Mouse (Mus musculus) ES-Bruce4 (cell line): ENCODE results near the gene Ift46. TPM values are rescaled to one million over a fixed set of nuclear protein-coding genes. Genes with fewer than 3 reads are reported as not detected.

ENCODE experiments used
- H3K27ac ChIP-seq: 2 replicates; pipeline ENCODE4 v1.5.1; 2012; ENCODE audit warnings: low read length, inconsistent platforms; ENCODE audit not compliant: insufficient read depth
- H3K27me3 ChIP-seq: 2 replicates; pipeline ENCODE4 v1.6.1; 2012; ENCODE audit warnings: mild to moderate bottlenecking, low read length, inconsistent platforms; ENCODE audit not compliant: control insufficient read depth, poor library complexity, insufficient read depth, severe bottlenecking
- H3K36me3 ChIP-seq: 2 replicates; pipeline ENCODE4 v1.6.1; 2012; ENCODE audit warnings: inconsistent platforms, mild to moderate bottlenecking, low read length, moderate library complexity; ENCODE audit not compliant: control insufficient read depth, poor library complexity, insufficient read depth, severe bottlenecking
- H3K4me1 ChIP-seq: one replicate; pipeline ENCODE4 v1.8.1; 2011; ENCODE audit warnings: low read length; ENCODE audit not compliant: control insufficient read depth, insufficient read depth
- H3K4me3 ChIP-seq: 2 replicates; pipeline ENCODE4 v1.5.1; 2011; ENCODE audit warnings: low read depth, mild to moderate bottlenecking, low read length
- H3K9ac ChIP-seq: 2 replicates; pipeline ENCODE4 v1.6.1; 2012; ENCODE audit warnings: low read depth, mild to moderate bottlenecking, inconsistent platforms; ENCODE audit not compliant: poor library complexity, severe bottlenecking
- H3K9me3 ChIP-seq: replicated peaks from 2 replicates; pipeline ENCODE4 v1.6.1; 2012; ENCODE audit warnings: mild to moderate bottlenecking, low read length, inconsistent platforms; ENCODE audit not compliant: control insufficient read depth, poor library complexity, insufficient read depth, severe bottlenecking
- CTCF ChIP-seq: IDR thresholded peaks from one replicate; pipeline ENCODE4 v1.8.1; 2011; ENCODE audit warnings: low read depth, low read length
- EP300 ChIP-seq: IDR thresholded peaks from 2 replicates; pipeline ENCODE4 v1.6.1; 2011; ENCODE audit warnings: low read depth, low read length; ENCODE audit not compliant: insufficient read depth
- POLR2A ChIP-seq: IDR thresholded peaks from one replicate; pipeline ENCODE4 v1.8.1; 2011; ENCODE audit warnings: low read length; ENCODE audit not compliant: insufficient read depth
- polyA plus RNA-seq: library from polyadenylated mRNA; stranded (reverse); fragments of >200 nt; gene quantifications from 2 replicates; pipeline ENCODE4 v1.2.4, GENCODE M21; 2011; ENCODE audit warnings: low read depth; ENCODE audit not compliant: missing spikeins, insufficient read depth, insufficient read length

The Ift46 gene
- polyA plus RNA-seq, 1 experiment: 336 TPM

DNA sequence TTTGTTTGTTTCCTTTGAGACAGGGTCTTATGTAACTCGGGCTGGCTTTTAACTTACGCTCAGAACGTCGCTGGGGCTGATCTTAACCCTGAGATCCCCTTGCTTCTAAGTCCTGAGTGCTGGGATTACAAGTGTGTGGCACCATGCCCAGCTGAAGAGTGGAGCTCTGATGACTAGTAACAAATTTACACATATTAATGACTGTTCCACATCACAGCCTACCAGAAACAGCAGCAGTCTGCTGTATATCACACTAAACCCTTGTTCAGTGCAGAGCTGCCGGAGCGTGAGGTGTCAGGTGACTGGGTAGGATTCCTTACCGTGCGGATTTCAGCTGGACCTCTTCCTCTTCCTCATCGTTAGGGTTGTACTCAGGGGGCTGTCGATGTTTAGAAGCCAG, 42.6 kb downstream of the Ift46 start:
- Histone ChIP-seq H3K27ac (no peak overlapping the region), H3K36me3 (peaks cover 74% of the 10 kb centered on the region), H3K9ac (no peak overlapping the region), H3K27me3 (no peaks in the 10 kb centered on the region), H3K9me3 (no peaks in the 10 kb centered on the region), H3K4me3 (no peak overlapping the region), H3K4me1 (no peaks in the 10 kb centered on the region)
- TF ChIP-seq EP300 (no peak), POLR2A (no peak), CTCF (no peak)

DNA sequence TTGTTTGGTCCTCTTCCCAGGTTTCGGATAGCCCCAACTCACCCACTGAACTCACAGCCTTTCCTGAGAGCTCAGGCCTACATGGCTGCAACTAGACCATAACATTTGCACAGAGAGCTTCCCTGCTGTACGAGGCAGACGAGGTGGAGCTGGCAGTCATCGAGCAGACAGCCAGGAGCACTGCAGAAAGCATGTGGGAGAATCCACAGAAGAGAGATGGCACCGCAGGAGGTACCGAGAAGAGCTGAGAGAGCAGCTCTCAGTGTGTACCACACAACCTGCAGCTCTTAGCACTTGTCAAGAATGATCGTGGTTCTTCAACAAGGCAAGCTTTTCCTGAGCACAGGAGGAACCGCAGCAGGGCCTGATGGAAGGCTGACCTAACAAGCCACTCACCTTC, 46.5 kb downstream of the Ift46 start:
- no peak for TF ChIP-seq POLR2A
- no peak for TF ChIP-seq CTCF
- no peak for TF ChIP-seq EP300
- Histone ChIP-seq H3K36me3 (peaks cover 80% of the 10 kb centered on the region), H3K27me3 (no peaks in the 10 kb centered on the region), H3K4me1 (no peaks in the 10 kb centered on the region), H3K4me3 (no peak overlapping the region), H3K27ac (no peak overlapping the region), H3K9ac (no peak overlapping the region), H3K9me3 (no peaks in the 10 kb centered on the region)

DNA sequence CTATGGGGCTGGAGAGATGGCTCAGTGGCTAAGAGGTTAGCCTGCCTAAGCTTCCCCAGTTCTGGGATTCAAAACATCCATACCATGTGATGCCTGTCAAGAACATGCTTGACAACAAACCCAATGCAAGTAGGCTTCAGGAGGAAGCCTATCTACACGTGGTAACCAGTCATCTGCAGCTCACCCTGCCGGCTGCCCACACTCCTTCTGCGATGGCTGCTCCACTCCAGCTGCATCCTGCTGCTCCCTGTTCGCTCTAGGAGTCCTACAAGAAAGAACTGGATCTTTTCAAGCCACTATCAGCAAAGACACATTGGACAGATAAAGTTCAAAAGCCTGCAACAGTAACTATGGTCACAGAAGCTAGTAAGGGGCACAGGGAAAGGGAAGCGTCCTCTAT, 49.8 kb downstream of the Ift46 start:
- Histone ChIP-seq H3K9me3 (no peaks in the 10 kb centered on the region), H3K36me3 (peaks cover 84% of the 10 kb centered on the region), H3K4me3 (no peak overlapping the region), H3K9ac (no peak overlapping the region), H3K27ac (no peak overlapping the region), H3K27me3 (no peaks in the 10 kb centered on the region), H3K4me1 (no peaks in the 10 kb centered on the region)
- TF ChIP-seq CTCF (no peak), POLR2A (no peak), EP300 (no peak)

DNA sequence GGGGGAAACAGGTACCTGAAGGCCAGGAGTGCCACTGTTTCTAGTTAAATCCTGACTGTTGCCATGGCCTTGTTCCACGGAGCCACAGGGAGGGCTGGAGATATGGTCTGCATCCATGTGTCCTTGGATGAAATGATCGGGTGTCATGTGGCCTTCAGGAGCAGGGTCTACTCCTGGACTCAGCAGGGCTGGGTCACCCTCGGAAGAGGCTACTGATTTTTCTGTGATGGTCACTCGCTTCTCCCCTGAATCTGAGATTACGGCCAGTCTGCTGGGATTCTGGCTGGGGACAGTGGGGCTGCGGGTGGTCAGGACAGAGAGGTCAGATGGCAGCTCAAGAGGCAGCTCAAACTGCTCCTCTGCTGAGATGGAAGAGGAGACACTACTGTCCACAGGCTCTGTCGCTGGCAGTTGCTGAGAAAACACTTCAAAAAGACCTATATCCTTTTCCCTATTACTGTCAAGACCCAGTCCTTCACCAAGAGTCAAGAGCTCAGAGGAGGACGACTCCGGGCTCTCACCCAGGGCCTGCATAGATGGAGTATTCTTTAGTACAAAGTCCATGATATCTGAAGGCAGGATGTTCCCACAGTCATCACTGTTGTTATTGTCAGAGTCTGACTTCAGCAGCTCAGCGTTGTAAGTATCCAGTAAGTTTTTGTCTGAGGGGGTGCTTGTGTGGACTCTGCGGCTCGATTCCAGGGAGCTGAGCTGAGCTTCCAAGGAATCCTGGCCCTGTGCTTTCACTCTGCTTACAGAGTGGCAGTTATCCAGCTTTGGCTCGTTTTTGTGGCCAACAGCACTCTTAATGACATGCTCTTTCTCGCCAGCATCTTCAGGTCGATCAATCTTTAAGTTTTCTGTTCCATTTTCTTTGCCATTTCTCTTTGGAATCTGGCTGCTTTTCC, 52.5 kb downstream of the Ift46 start:
- Histone ChIP-seq H3K27ac (no peak overlapping the region), H3K27me3 (no peaks in the 10 kb centered on the region), H3K9me3 (no peaks in the 10 kb centered on the region), H3K9ac (no peak overlapping the region), H3K4me3 (no peak overlapping the region), H3K36me3 (peaks cover 83% of the 10 kb centered on the region), H3K4me1 (no peaks in the 10 kb centered on the region)
- TF ChIP-seq POLR2A: no peak
- TF ChIP-seq CTCF: no peak
- TF ChIP-seq EP300: no peak

DNA sequence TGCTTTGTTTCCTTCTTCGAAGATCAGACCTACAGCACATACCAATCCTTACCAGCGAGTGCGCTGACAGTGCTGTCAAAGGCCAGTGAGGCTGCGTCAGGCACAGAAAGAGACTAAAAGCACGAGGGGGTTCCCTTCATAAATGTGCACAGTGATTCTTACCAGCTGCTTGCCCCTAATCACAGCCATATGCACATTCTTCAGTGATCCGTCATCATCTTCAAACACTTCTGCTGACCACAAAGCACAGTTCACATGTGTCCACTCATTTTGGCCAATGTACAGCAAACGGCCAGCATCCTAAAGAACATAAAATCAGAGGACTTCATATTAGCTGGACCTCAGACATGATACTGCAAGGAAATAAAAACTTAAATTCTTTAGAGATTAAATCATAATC, 59.0 kb downstream of the Ift46 start:
- Histone ChIP-seq H3K36me3 (peaks cover 74% of the 10 kb centered on the region), H3K4me3 (no peak overlapping the region), H3K9me3 (no peaks in the 10 kb centered on the region), H3K4me1 (no peaks in the 10 kb centered on the region), H3K27ac (no peak overlapping the region), H3K27me3 (no peaks in the 10 kb centered on the region), H3K9ac (no peak overlapping the region)
- TF ChIP-seq EP300 (no peak), POLR2A (no peak), CTCF (no peak)

DNA sequence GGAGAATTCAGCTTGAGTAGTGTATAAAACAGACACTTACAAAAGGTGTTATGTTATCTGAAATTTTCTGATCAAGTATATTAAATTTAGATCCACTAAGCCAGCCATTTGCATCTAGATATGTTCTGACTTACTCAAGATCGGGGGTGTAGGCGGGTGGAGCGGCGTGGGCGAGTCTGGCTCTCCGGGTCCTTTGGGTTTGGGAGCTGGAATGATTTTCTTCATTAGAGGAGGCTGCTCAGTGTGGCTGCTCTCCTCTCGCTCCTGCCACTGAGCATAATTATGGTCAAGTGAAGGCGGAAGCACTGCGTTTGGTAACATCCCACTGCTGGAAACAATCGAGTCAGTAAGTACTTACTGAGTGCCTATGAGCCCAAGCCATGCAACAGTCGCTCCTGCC, 61.2 kb downstream of the Ift46 start:
- no peak overlapping the region for H3K9ac ChIP-seq
- TF ChIP-seq CTCF (no peak), POLR2A (no peak), EP300 (no peak)
- peaks cover 68% of the 10 kb centered on the region for H3K36me3 ChIP-seq

More for the DNA sequence above, 61.2 kb downstream of the Ift46 start:
- H3K27ac ChIP-seq: no peak overlapping the region
- H3K27me3 ChIP-seq: no peaks in the 10 kb centered on the region
- H3K4me3 ChIP-seq: no peak overlapping the region
- no peaks in the 10 kb centered on the region for H3K4me1 ChIP-seq
- no peaks in the 10 kb centered on the region for H3K9me3 ChIP-seq
